Mouse (Mus musculus): ENCODE measurements at regions not wholly inside any gene's neighbourhood (a gene's known extent, or its start where the extent isn't known, plus 50 kb on each side); places are given as distances from the start of the nearest gene placed in this dataset.
"Not testable (repeated sequence)": the region's sequence is repeated elsewhere in the genome, so short reads cannot be mapped to it uniquely, and the experiment has no call there.

GRCm38 (mm10) chr12:15654585-15654984, 162.1 kb downstream of the Trib2 start:
- in situ Hi-C loops (cut with MboI, MseI): no loop called here

GRCm38 (mm10) chr12:15653357-15653763, 163.4 kb downstream of the Trib2 start:
- in situ Hi-C loops (cut with MboI, MseI): no loop called here

DNA sequence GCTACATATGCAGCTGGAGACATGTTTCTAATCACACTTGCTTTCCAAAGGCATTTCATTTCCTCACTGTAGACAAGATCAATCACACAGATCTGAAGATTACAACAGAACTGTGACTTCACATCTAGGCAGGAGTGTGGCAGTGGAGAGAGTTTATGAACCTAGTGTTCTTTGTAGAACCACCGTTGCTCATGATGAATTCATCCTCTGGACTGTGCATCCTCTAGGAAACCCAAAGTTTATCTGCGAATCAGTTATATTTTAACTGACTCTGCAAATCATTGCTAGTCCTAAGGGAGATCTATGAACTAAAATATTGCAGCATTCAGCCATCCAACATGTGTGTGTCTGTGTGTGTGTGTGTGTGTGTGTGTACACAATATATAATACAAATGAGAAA, 165.4 kb downstream of the Trib2 start:
- in situ Hi-C loops (cut with MboI, MseI): no loop called here

DNA sequence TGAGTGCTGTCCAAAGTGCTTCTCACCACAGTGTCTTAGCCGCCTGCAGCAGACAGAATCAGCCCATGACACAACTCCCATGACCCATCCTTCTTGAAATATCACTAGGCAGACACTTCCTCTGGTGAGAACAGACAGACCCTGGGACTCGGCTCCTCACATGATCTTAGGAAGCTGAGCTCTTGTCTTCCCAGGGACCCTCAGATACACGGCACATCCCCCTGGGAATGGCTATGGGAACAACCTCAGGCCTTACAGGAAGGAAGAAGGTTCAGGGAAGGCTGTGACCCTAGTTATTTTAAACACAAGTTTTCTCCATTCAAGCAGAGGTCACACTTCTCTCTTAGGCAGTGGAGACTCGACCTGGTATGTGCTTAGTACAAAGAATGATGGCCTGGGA, 166.8 kb downstream of the Trib2 start:
- in situ Hi-C loops (cut with MboI, MseI): no loop called here

GRCm38 (mm10) chr12:15649226-15649625, 167.5 kb downstream of the Trib2 start:
- in situ Hi-C loops (cut with MboI, MseI): no loop called here

- in situ Hi-C loops (cut with MboI, MseI): no loop called here
These were observed 172.5 kb downstream of the Trib2 start for GRCm38 (mm10) chr12:15644074-15644672.

GRCm38 (mm10) chr12:15643669-15644068, 173.1 kb downstream of the Trib2 start:
- in situ Hi-C loops (cut with MboI, MseI): no loop called here

GRCm38 (mm10) chr12:15640320-15640719, 176.4 kb downstream of the Trib2 start:
- in situ Hi-C loops (cut with MboI, MseI): no loop called here

GRCm38 (mm10) chr12:15629971-15630370, 186.8 kb downstream of the Trib2 start:
- in situ Hi-C loops (cut with MboI, MseI): no loop called here

DNA sequence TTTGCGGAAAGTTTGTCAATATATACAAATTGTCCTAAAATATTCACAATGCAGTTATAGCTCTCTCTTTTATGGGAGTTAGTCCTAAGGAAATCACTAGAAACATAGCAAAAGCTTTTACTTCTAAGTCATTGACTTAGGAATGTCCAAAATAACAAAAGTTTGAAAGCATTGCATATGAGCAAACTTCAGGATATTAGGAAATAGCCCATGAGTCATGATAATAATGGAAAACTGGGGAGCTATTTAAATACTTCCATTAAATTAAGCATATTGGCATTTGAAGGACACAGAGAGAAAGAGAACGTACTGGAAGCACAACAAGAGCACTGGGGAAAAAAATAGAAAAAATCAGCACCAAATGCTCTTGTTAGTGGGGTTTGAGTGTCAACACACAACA, 197.2 kb downstream of the Trib2 start:
- in situ Hi-C loops (cut with MboI, MseI): no loop called here

DNA sequence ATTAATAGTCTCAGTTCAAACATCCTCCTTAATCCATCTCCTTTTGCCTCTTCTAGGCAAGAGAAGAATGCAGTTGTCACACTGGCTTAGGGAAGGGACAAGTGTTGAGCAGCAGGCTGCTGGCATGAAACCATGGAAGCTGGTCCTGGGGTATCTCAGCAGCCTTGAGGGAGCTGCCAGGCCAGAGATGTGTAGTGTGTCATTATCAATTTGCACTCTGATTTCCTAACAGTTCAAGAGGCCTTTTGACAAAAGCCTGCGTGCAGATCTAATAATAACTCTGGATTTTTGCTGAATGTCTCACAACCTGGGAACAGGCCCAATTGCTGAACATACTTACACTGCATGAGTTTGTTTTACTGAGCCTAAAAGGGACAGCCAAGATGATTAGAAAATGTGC, 199.4 kb downstream of the Trib2 start:
- in situ Hi-C loops (cut with MboI, MseI): no loop called here

GRCm38 (mm10) chr12:15611847-15612580, 204.7 kb downstream of the Trib2 start:
- in situ Hi-C loops (cut with MboI, MseI): no loop called here

GRCm38 (mm10) chr12:15607091-15607490, 209.6 kb downstream of the Trib2 start:
- in situ Hi-C loops (cut with MboI, MseI): no loop called here

DNA sequence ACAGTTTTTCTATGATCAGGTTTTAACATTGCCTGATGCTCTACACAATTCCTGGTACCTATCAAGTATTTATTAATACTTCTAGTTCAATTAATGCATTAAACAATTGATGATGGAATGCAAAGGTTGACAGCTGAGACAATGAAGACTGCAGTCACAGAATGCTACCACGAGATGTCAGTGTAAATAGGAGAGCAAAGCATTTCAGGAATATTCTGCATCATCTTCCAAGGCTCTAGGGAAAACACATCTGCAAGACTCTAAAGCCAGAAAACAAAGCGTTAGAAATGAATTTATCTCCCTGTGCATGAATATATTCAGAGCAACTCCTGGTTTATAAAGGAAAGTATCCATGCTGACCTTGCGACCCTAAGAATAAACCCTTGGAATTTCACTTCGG, 210.6 kb downstream of the Trib2 start:
- in situ Hi-C loops (cut with MboI, MseI): no loop called here

- in situ Hi-C loops (cut with MboI, MseI): no loop called here
These were observed 212.1 kb downstream of the Trib2 start for GRCm38 (mm10) chr12:15604630-15605029.

GRCm38 (mm10) chr12:15603885-15604284, 212.8 kb downstream of the Trib2 start:
- in situ Hi-C loops (cut with MboI, MseI): no loop called here

GRCm38 (mm10) chr12:15603319-15603718, 213.4 kb downstream of the Trib2 start:
- in situ Hi-C loops (cut with MboI, MseI): no loop called here

- in situ Hi-C loops (cut with MboI, MseI): no loop called here
These were observed 222.0 kb downstream of the Trib2 start for GRCm38 (mm10) chr12:15594704-15595103.

DNA sequence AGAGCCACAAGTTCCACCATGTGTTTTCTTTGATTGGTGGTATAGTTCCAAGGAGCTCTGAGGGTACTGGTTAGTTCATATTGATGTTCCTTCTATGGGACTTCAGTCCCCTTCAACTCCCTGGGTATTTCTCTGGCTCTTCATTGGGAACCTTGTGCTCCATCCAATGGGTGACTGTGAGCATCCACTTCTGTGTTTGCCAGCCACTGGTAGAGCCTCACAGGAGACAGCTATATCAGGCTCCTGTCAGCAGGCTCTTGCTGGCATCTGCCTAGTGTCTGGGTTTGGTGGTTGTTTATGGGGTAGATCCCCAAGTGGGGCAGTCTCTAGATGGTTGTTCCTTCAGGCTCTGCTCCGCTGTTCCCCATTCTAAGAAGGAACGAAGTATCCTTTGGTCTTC, 228.9 kb downstream of the Trib2 start:
- in situ Hi-C loops (cut with MboI, MseI): not testable (repeated sequence)

DNA sequence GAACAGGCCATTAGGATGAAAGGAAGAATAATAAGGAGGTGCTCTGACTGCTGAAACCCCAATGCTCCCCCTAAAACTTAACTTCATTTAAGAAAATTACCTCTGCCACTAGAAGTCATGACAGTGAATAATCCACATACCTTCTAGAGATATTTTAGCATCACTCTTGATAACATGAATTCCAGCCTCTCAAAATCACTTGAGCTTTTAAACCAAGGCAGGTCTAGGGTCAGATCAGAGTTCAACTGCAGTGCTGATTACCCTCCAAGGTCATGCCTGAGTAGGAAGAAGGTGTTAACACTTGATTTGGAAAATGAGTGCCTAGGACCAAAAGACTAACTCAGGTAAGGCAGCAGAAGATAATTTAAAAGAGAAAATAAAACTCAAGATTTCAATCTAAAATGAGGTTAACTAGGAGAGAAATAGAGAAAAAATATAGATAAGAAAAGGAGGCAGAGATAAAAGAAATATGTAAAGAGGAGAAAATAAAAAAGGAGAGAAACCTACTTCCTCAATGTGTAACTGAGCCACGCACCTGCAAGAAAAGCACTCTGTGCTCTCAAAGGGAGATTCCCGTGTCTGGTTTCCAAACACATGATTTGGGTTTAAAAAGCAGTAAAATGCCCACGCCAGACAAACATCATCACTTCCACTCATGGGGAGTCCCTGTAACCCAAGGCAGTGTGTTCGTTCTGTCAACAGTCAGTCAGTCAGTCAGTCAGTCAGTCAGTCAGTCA, 229.8 kb downstream of the Trib2 start:
- in situ Hi-C loops (cut with MboI, MseI): no loop called here

GRCm38 (mm10) chr12:15585845-15586244, 230.9 kb downstream of the Trib2 start:
- in situ Hi-C loops (cut with MboI, MseI): no loop called here

DNA sequence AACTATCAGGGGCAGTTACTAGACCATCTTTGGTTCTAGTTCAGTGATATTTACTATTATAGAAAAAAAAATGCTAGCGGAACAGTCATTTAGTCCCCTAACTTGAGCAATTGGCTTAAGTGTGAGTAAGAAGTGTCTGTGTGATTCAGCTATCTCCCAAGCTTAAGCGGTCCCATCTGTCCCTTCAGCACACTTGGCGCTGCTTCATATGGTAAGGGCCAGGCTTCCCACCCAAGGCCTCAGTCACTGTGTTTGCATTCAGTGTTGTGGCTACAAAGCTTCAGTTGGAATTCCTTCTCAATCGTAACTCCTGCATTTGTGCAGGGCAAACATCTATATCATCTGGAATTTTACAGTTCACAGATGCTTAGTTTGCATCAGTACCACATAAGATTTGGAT, 232.0 kb downstream of the Trib2 start:
- in situ Hi-C loops (cut with MboI, MseI): no loop called here

DNA sequence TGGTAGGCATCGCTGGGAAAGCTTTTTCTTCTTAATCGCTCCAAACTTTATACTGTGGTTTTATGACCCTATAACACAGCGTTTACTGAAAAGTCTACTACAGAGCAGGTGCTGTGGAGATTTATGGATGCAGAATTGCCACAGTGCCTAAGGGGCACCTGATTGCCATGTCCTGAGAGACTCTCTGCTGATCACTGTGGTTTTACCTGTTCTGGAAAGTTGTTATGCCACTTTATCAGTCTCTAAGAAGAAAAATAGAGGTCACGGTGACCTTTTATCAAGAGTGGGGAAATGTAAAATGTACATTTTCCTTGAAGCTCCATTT, 250.0 kb downstream of the Trib2 start:
- in situ Hi-C loops (cut with MboI, MseI): no loop called here
